Mouse (Mus musculus) G1E-ER4 (cell line): Measurements from ENCODE around the gene Capn5. TPM values are rescaled to one million over a fixed set of nuclear protein-coding genes. Genes with fewer than 3 reads are reported as not detected.

Source experiments
- GATA1 ChIP-seq: IDR thresholded peaks from one replicate; pipeline ENCODE4 v1.8.0; 2012; ENCODE audit warnings: low read length, inconsistent platforms
- polyA plus RNA-seq: library from polyadenylated mRNA; stranded (reverse); fragments of >175 nt; gene quantifications from 2 replicates; pipeline ENCODE4 v1.2.3, GENCODE M21; 2012

The Capn5 gene
- polyA plus RNA-seq, 1 experiment: 0.51 TPM

GRCm38 (mm10) chr7:98186637-98187036 is 8.6 kb upstream of the Capn5 start:
- TF ChIP-seq GATA1: no peak

- TF ChIP-seq GATA1: no peak
Observed at GRCm38 (mm10) chr7:98185326-98185725, 7.3 kb upstream of the Capn5 start.

- no peak for TF ChIP-seq GATA1
Observed at GRCm38 (mm10) chr7:98178560-98179231, 622 bp upstream of the Capn5 start.

GRCm38 (mm10) chr7:98177566-98177928 is 527 bp downstream of the Capn5 start:
- no peak for TF ChIP-seq GATA1

GRCm38 (mm10) chr7:98177071-98177485 is 996 bp downstream of the Capn5 start:
- no peak for TF ChIP-seq GATA1

- no peak for TF ChIP-seq GATA1
Observed at GRCm38 (mm10) chr7:98176322-98177070, 1.6 kb downstream of the Capn5 start.

GRCm38 (mm10) chr7:98174883-98175755 is 3.0 kb downstream of the Capn5 start:
- no peak for TF ChIP-seq GATA1

GRCm38 (mm10) chr7:98173408-98173807 is 4.7 kb downstream of the Capn5 start:
- TF ChIP-seq GATA1: no peak

- TF ChIP-seq GATA1: no peak
Observed at GRCm38 (mm10) chr7:98172661-98173060, 5.4 kb downstream of the Capn5 start.

GRCm38 (mm10) chr7:98171141-98172073 is 6.7 kb downstream of the Capn5 start:
- TF ChIP-seq GATA1: no peak

- no peak for TF ChIP-seq GATA1
Observed at GRCm38 (mm10) chr7:98164999-98165528, 13.0 kb downstream of the Capn5 start.

- no peak for TF ChIP-seq GATA1
Observed at GRCm38 (mm10) chr7:98164382-98164998, 13.6 kb downstream of the Capn5 start.

GRCm38 (mm10) chr7:98163700-98164099 is 14.4 kb downstream of the Capn5 start:
- no peak for TF ChIP-seq GATA1

GRCm38 (mm10) chr7:98162239-98162638 is 15.8 kb downstream of the Capn5 start:
- TF ChIP-seq GATA1: no peak
